Mouse (Mus musculus) embryonic facial prominence, embryonic 11.5 days (tissue): ENCODE data around the gene Grb10. TPM values are rescaled to one million over a fixed set of nuclear protein-coding genes. Genes with fewer than 3 reads are reported as not detected.
A peak's percentile ranks its signal among the peaks of the same experiment; 100 is the strongest.

ENCODE experiments used
- ATAC-seq: fragments of 200-750 bp; cut with Nextera tagmentation; replicated peaks from 2 replicates; pipeline ENCODE4 v1.8.0; 2017; ENCODE audit warnings: low read depth; ENCODE audit not compliant: insufficient number of reproducible peaks, low FRiP score, low TSS enrichment
- DNase-seq: peaks from one replicate; pipeline ENCODE4 v3.0.0-alpha.2; 2015; ENCODE audit warnings: low spot score
- H3K27ac ChIP-seq: fragments of 300-500 bp; sonication (generic); replicated peaks from 2 replicates; pipeline ENCODE4 v1.5.1; 2014; ENCODE audit warnings: mild to moderate bottlenecking, low read depth, low read length, control low read depth
- H3K27me3 ChIP-seq: fragments of 300-500 bp; sonication (generic); 2 replicates; pipeline ENCODE4 v1.6.1; 2014; ENCODE audit warnings: mild to moderate bottlenecking, low read length, moderate library complexity, mixed read lengths; ENCODE audit not compliant: control insufficient read depth, insufficient read depth
- H3K36me3 ChIP-seq: fragments of 300-500 bp; sonication (generic); replicated peaks from 2 replicates; pipeline ENCODE4 v1.6.1; 2014; ENCODE audit warnings: low read depth, mild to moderate bottlenecking, low read length, moderate library complexity, mixed read lengths; ENCODE audit not compliant: control insufficient read depth, insufficient read depth
- H3K4me1 ChIP-seq: fragments of 300-500 bp; sonication (generic); 2 replicates; pipeline ENCODE4 v1.6.1; 2014; ENCODE audit warnings: low read length, mixed read lengths; ENCODE audit not compliant: control insufficient read depth, insufficient read depth
- H3K4me2 ChIP-seq: fragments of 300-500 bp; sonication (generic); 2 replicates; pipeline ENCODE4 v1.6.1; 2014; ENCODE audit warnings: low read depth, mild to moderate bottlenecking, control low read depth, low read length, moderate library complexity
- H3K4me3 ChIP-seq: fragments of 300-500 bp; sonication (generic); 2 replicates; pipeline ENCODE4 v1.5.1; 2014; ENCODE audit warnings: low read depth, low read length, control low read depth
- H3K9ac ChIP-seq: fragments of 300-500 bp; sonication (generic); replicated peaks from 2 replicates; pipeline ENCODE4 v1.6.1; 2014; ENCODE audit warnings: mild to moderate bottlenecking, control low read depth, low read length
- H3K9me3 ChIP-seq: fragments of 300-500 bp; sonication (generic); replicated peaks from 2 replicates; pipeline ENCODE4 v1.6.1; 2016; ENCODE audit warnings: mild to moderate bottlenecking, low read length, inconsistent platforms, mixed read lengths; ENCODE audit not compliant: control insufficient read depth
- WGBS: fragments of 180-500 bp; shearing (Covaris S2); extraction: QIAGEN DNeasy Blood & Tissue Kit; methylation state at CpG from one replicate; pipeline ENCODE4 v1.1.7; 2014; 5-methylcytosine and 5-hydroxymethylcytosine counted together
- polyA plus RNA-seq: library from polyadenylated mRNA; unstranded; fragments of >200 nt; fragmentation: Nextera tagmentation; extraction: Ambion mirVana; gene quantifications from 2 replicates; pipeline ENCODE4 v1.2.1, GENCODE M21; 2014

Gene Grb10
- polyA plus RNA-seq, 1 experiment from 2014 or later, result 230 TPM

DNA sequence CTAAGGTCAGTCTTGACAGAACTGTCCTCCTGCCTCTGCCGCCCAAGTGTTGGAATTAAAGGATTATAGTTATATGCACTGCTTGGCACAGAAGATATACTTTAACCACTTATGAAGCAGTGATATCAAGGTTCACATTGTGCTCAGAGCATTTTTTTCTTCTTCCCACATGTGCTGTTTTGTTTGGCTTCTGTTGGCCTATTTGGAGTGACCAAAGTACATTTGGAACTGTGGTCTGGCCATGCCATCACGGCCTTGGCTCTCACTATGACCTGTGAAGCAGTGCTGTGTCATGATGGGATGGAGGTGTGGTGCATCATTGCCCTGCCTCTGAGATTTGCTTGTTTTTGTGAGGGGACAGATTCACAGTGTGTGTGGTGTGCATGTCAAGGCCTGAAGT is 109.9 kb downstream of the Grb10 start:
- DNase-seq (no peak), ATAC-seq (no peak)
- no peak overlapping the region for H3K4me2 ChIP-seq
- peaks cover 6% of the 10 kb centered on the region for H3K36me3 ChIP-seq
- no peak overlapping the region for H3K9ac ChIP-seq
- no peak overlapping the region for H3K4me3 ChIP-seq
- no peaks in the 10 kb centered on the region for H3K9me3 ChIP-seq
- 92% methylated on average over 2 of the region's 2 CpGs for WGBS
- no peaks in the 10 kb centered on the region for H3K27me3 ChIP-seq
- H3K27ac ChIP-seq, result no peak overlapping the region
- H3K4me1 ChIP-seq, result no peaks in the 10 kb centered on the region

- Histone ChIP-seq H3K9me3 (no peaks in the 10 kb centered on the region), H3K4me1 (no peaks in the 10 kb centered on the region)
- 61% methylated on average over 3 of the region's 3 CpGs for WGBS
These were observed 114.6 kb downstream of the Grb10 start for GRCm38 (mm10) chr11:11923900-11924299.

GRCm38 (mm10) chr11:11923345-11923744 is 115.1 kb downstream of the Grb10 start:
- H3K4me1 ChIP-seq, result no peaks in the 10 kb centered on the region
- H3K36me3 ChIP-seq, result no peaks in the 10 kb centered on the region
- 84% methylated on average over 3 of the region's 3 CpGs for WGBS
- no peak overlapping the region for H3K4me3 ChIP-seq
- no peak overlapping the region for H3K27ac ChIP-seq
- ATAC-seq (no peak), DNase-seq (no peak)
- no peaks in the 10 kb centered on the region for H3K27me3 ChIP-seq
- no peaks in the 10 kb centered on the region for H3K9me3 ChIP-seq
- no peak overlapping the region for H3K9ac ChIP-seq
- no peak overlapping the region for H3K4me2 ChIP-seq

More at GRCm38 (mm10) chr11:11923900-11924299, 114.6 kb downstream of the Grb10 start:
- ATAC-seq, result no peak
- Histone ChIP-seq H3K27me3 (no peaks in the 10 kb centered on the region), H3K27ac (no peak overlapping the region), H3K4me2 (no peak overlapping the region), H3K9ac (no peak overlapping the region), H3K36me3 (no peaks in the 10 kb centered on the region), H3K4me3 (no peak overlapping the region)
- DNase-seq, result no peak

DNA sequence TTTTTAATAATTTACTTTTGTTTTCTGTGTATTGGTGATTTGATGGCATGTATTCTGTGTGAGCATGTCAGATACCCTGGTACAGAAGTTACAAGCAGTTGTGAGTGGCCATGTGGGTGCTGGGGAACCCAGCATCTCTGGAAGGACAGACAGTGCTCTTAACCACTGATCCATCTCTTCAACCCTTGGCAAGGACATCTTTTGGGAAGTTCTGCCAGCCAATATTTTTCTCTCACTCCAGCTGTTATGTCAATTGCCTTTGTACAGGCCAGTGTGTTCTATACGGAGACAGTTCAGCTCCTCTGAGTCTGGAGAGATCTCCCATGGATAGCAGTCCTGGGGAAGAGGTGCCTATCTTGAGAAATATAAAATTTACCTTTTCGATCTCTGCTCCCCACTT is 116.4 kb downstream of the Grb10 start:
- ATAC-seq, result no peak
- no peak overlapping the region for H3K4me2 ChIP-seq
- H3K4me1 ChIP-seq, result no peaks in the 10 kb centered on the region
- H3K9ac ChIP-seq, result no peak overlapping the region
- DNase-seq, result no peak
- no peaks in the 10 kb centered on the region for H3K36me3 ChIP-seq
- no peak overlapping the region for H3K4me3 ChIP-seq
- no peaks in the 10 kb centered on the region for H3K9me3 ChIP-seq
- H3K27ac ChIP-seq, result no peak overlapping the region
- 91% methylated on average over 2 of the region's 2 CpGs for WGBS
- no peaks in the 10 kb centered on the region for H3K27me3 ChIP-seq

- no peaks in the 10 kb centered on the region for H3K27me3 ChIP-seq
- H3K9me3 ChIP-seq, result no peaks in the 10 kb centered on the region
- ATAC-seq (0 out of 2 replicates have a peak, but pooled peaks have one; percentile 44), DNase-seq (peak; percentile 49)
- H3K4me2 ChIP-seq, result no peak overlapping the region
- 65% methylated on average over 7 of the region's 7 CpGs for WGBS
- H3K4me3 ChIP-seq, result no peak overlapping the region
- H3K4me1 ChIP-seq, result no peaks in the 10 kb centered on the region
- H3K27ac ChIP-seq, result no peak overlapping the region
- no peaks in the 10 kb centered on the region for H3K36me3 ChIP-seq
- H3K9ac ChIP-seq, result no peak overlapping the region
These were observed 130.6 kb downstream of the Grb10 start for GRCm38 (mm10) chr11:11907703-11908413.

- Histone ChIP-seq H3K4me3 (no peak overlapping the region), H3K36me3 (no peaks in the 10 kb centered on the region), H3K4me2 (no peak overlapping the region), H3K9ac (no peak overlapping the region), H3K4me1 (no peaks in the 10 kb centered on the region), H3K9me3 (no peaks in the 10 kb centered on the region), H3K27ac (no peak overlapping the region), H3K27me3 (no peaks in the 10 kb centered on the region)
- no peak for ATAC-seq
- DNase-seq, result no peak
These were observed 133.0 kb downstream of the Grb10 start for GRCm38 (mm10) chr11:11905518-11905917.

- Histone ChIP-seq H3K9me3 (no peaks in the 10 kb centered on the region), H3K4me2 (no peak overlapping the region), H3K9ac (no peak overlapping the region), H3K27me3 (no peaks in the 10 kb centered on the region), H3K36me3 (no peaks in the 10 kb centered on the region), H3K27ac (no peak overlapping the region), H3K4me1 (no peaks in the 10 kb centered on the region), H3K4me3 (no peak overlapping the region)
- WGBS, result 66% methylated on average over 5 of the region's 5 CpGs
- ATAC-seq (no peak), DNase-seq (no peak)
These were observed 133.5 kb downstream of the Grb10 start for GRCm38 (mm10) chr11:11904995-11905394.

GRCm38 (mm10) chr11:11901509-11901908 is 137.0 kb downstream of the Grb10 start:
- no peak for ATAC-seq
- H3K27ac ChIP-seq, result no peak overlapping the region
- WGBS, result 69% methylated on average over 5 of the region's 5 CpGs

More at GRCm38 (mm10) chr11:11901509-11901908, 137.0 kb downstream of the Grb10 start:
- H3K4me1 ChIP-seq, result no peaks in the 10 kb centered on the region
- no peaks in the 10 kb centered on the region for H3K27me3 ChIP-seq
- no peaks in the 10 kb centered on the region for H3K36me3 ChIP-seq
- H3K4me2 ChIP-seq, result no peak overlapping the region
- no peak overlapping the region for H3K4me3 ChIP-seq
- H3K9me3 ChIP-seq, result no peaks in the 10 kb centered on the region
- no peak for DNase-seq
- H3K9ac ChIP-seq, result no peak overlapping the region
